11 mouse cellular contexts compared by ENCODE assay signal in the genomic region with DNA sequence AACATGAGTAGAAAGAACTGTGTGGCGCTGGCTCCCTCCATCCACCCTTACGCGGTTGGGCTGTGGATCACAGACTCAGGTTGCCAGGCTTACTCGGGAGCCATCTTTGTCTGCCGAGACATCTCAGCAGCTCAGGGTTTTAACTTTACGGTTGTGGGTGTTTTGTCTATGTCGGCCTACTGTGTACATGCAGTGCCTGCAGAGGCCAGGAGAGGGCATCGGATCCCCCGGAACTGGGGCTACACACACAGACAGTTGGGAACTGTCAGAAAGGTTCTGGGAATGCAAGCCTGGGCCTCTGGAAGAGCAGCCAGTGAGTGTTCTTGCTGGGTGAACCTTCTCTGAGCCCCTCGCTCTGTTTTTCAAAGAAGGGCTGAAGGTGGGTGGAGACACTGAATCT. TPM values are rescaled to one million over a fixed set of nuclear protein-coding genes. Genes with fewer than 3 reads are reported as not detected.
DNase-seq lines count a peak whose midpoint lies in the region; ATAC-seq and TF ChIP-seq lines count a peak whose summit lies in the region.
"Had no signal": no experiment of that assay in that cellular context is flagged by ENCODE, and none has a peak within 500 bp of the region (broad histone marks: within the 10 kb centered on the region; RNA-seq: fewer than 3 reads in every experiment).

No protein-coding gene starts in this region.

- no peak overlapping the region for H3K27ac ChIP-seq in liver, adult 2 months (replicated peaks; ENCODE audit: insufficient read depth, low read depth, low read length)
- no peak overlapping the region for H3K27ac ChIP-seq in liver, embryonic 12.5 days
- no peak overlapping the region for H3K27ac ChIP-seq in bone marrow, adult 2 months (ENCODE audit: control insufficient read depth, insufficient read depth, low read depth, low read length, poor library complexity)
- H3K27ac ChIP-seq: embryonic facial prominence, embryonic 13.5 days had no signal

- no peaks in the 10 kb centered on the region for H3K27me3 ChIP-seq in liver, adult 2 months (ENCODE audit: control insufficient read depth, insufficient read depth, low read length)
- no peaks in the 10 kb centered on the region for H3K27me3 ChIP-seq in liver, embryonic 12.5 days (replicated peaks)
- H3K27me3 ChIP-seq: embryonic facial prominence, embryonic 13.5 days had no signal

- H3K4me1 ChIP-seq in liver, adult 2 months (ENCODE audit: control insufficient read depth, insufficient read depth, low read length): no peaks in the 10 kb centered on the region
- peaks cover 22% of the 10 kb centered on the region for H3K4me1 ChIP-seq in liver, embryonic 12.5 days
- H3K4me1 ChIP-seq in bone marrow, adult 2 months (ENCODE audit: control insufficient read depth, insufficient read depth, low read length): no peaks in the 10 kb centered on the region; the same call in 1 of the 2 replicates
- H3K4me1 ChIP-seq: embryonic facial prominence, embryonic 13.5 days had no signal

- peak; percentile 50 for DNase-seq in adrenal gland, postnatal 14 days
- DNase-seq in adrenal gland, adult 18-20 months (ENCODE audit: low spot score in 2 of 2): no peak
- DNase-seq in liver, adult 2 months (ENCODE audit: extremely low read depth, low read depth, low spot score): no peak
- DNase-seq in layer of hippocampus, postnatal 25 days (ENCODE audit: extremely low spot score in 1 of 2, low spot score in 1 of 2): no peak

- no peak overlapping the region for H3K4me2 ChIP-seq in liver, embryonic 12.5 days
- H3K4me2 ChIP-seq: embryonic facial prominence, embryonic 13.5 days had no signal

- peaks cover 29% of the 10 kb centered on the region for H3K36me3 ChIP-seq in liver, adult 2 months (ENCODE audit: control insufficient read depth, insufficient read depth, low read length)
- H3K36me3 ChIP-seq in liver, embryonic 12.5 days: peaks cover 94% of the 10 kb centered on the region

- peak; percentile 69 for TF ChIP-seq CTCF in liver, adult 2 months (IDR thresholded peaks at IDR 0.05; ENCODE audit: low read depth, low read length)
- peak; percentile 67 for TF ChIP-seq CTCF in bone marrow, adult 2 months (IDR thresholded peaks at IDR 0.05; ENCODE audit: control insufficient read depth, insufficient read depth, low read length)

- H3K4me3 ChIP-seq in liver, adult 2 months (ENCODE audit: insufficient read depth, low read depth, low read length): no peak overlapping the region
- no peak overlapping the region for H3K4me3 ChIP-seq in liver, embryonic 12.5 days
- no peak overlapping the region for H3K4me3 ChIP-seq in bone marrow, adult 2 months (replicated peaks; ENCODE audit: control insufficient read depth, low read depth, low read length)
- H3K4me3 ChIP-seq: embryonic facial prominence, embryonic 13.5 days had no signal

- WGBS in liver, adult 2 months: 73% methylated on average over 10 of the region's 10 CpGs
- 67% methylated on average over 10 of the region's 10 CpGs for WGBS in liver, embryonic 12.5 days (ENCODE audit: insufficient replicate concordance)
- WGBS in bone marrow, adult 2 months: 78% methylated on average over 10 of the region's 10 CpGs

- no peak for TF ChIP-seq POLR2A in liver, adult 2 months (IDR thresholded peaks at IDR 0.05; ENCODE audit: extremely low read depth, insufficient read depth, low read length)
- TF ChIP-seq POLR2A in bone marrow, adult 2 months (IDR thresholded peaks at IDR 0.05; ENCODE audit: borderline replicate concordance, control insufficient read depth, low read depth, low read length): no peak

- no peak for ATAC-seq in liver, embryonic 12.5 days
- peak; percentile 47; the same call in 1 of the 2 replicates for ATAC-seq in neutrophil, adult 5-6 weeks (ENCODE audit: extremely low read depth, insufficient number of reproducible peaks, low FRiP score, poor library complexity, severe bottlenecking)
- no peak for ATAC-seq in activated CD4-positive, CD25-positive, alpha-beta regulatory T cell, adult 4 months

- H3K9me3 ChIP-seq in liver, embryonic 12.5 days (replicated peaks): no peaks in the 10 kb centered on the region
- H3K9me3 ChIP-seq: embryonic facial prominence, embryonic 13.5 days had no signal

- no peak overlapping the region for H3K9ac ChIP-seq in liver, adult 2 months (ENCODE audit: low read depth, low read length)
- no peak overlapping the region for H3K9ac ChIP-seq in liver, embryonic 12.5 days
- H3K9ac ChIP-seq: embryonic facial prominence, embryonic 13.5 days had no signal

- 0 out of 2 replicates have a peak, but pooled peaks cover 3% of the 10 kb centered on the region for H3K79me2 ChIP-seq in liver, adult 2 months (ENCODE audit: control insufficient read depth, insufficient read depth, low read length)

RNA-seq across cellular contexts. Expression of gene Prkag1, which starts 9.9 kb away (rescaled TPM):
- 59.1 and 62.5 TPM in 2 replicates for total RNA-seq in adrenal gland, postnatal 14 days (2021)
- total RNA-seq in adrenal gland, adult 18-20 months (2021): 10 to 100 TPM; 64.0 to 71.5 TPM
- total RNA-seq in liver, adult 2 months (2014; rRNA removed): 40.1 and 41.4 TPM in 2 replicates
- 35.6 and 37.7 TPM in 2 replicates for polyA plus RNA-seq in liver, adult 2 months (2012; rRNA removed)
- 114 TPM in 2 replicates for polyA plus RNA-seq in liver, embryonic 12.5 days (2016; fragmentation: Nextera tagmentation; extraction: Ambion mirVana)
- polyA plus RNA-seq in bone marrow, adult 2 months (2011; ENCODE audit: insufficient read depth, insufficient read length, low replicate concordance, missing spikeins): 64.8 and 107 TPM in 2 replicates
- 107 and 111 TPM in 2 replicates for total RNA-seq in neutrophil, adult 5-6 weeks (2017)
- 10 to 100 TPM; 51.2 to 51.3 TPM for total RNA-seq in layer of hippocampus, postnatal 25 days (2021)
- 100 to 1,000 TPM in 1 of 2 experiments, 10 to 100 TPM in 1; 98.2 to 133 TPM for polyA plus RNA-seq in activated CD4-positive, CD25-positive, alpha-beta regulatory T cell, adult 4 months (2017; shearing (Covaris generic))

RNA-seq across cellular contexts. Expression of gene Ddn, which starts 12.1 kb away (rescaled TPM):
- 0.11 TPM in 1 of 2 replicates, not detected in the other for total RNA-seq in adrenal gland, postnatal 14 days (2021)
- not detected for total RNA-seq in adrenal gland, adult 18-20 months (2021)
- 0.13 TPM in 1 of 2 replicates, not detected in the other for total RNA-seq in liver, adult 2 months (2014; rRNA removed)
- not detected in 2 replicates for polyA plus RNA-seq in liver, adult 2 months (2012; rRNA removed)
- not detected in 2 replicates for polyA plus RNA-seq in liver, embryonic 12.5 days (2016; fragmentation: Nextera tagmentation; extraction: Ambion mirVana)
- polyA plus RNA-seq in bone marrow, adult 2 months (2011; ENCODE audit: insufficient read depth, insufficient read length, low replicate concordance, missing spikeins): 0.25 TPM in 1 of 2 replicates, not detected in the other
- total RNA-seq in neutrophil, adult 5-6 weeks (2017): 0.12 and 0.25 TPM in 2 replicates
- total RNA-seq in layer of hippocampus, postnatal 25 days (2021): 1,000 to 10,000 TPM; 1,586 to 1,599 TPM
- polyA plus RNA-seq in activated CD4-positive, CD25-positive, alpha-beta regulatory T cell, adult 4 months (2017; shearing (Covaris generic)): not detected
- polyA plus RNA-seq: embryonic facial prominence, embryonic 13.5 days had no signal

RNA-seq across cellular contexts. Expression of gene Wnt1, which starts 31.7 kb away (rescaled TPM):
- not detected in 2 replicates for total RNA-seq in adrenal gland, postnatal 14 days (2021)
- total RNA-seq in adrenal gland, adult 18-20 months (2021): not detected
- not detected in 2 replicates for total RNA-seq in liver, adult 2 months (2014; rRNA removed)
- not detected in 2 replicates for polyA plus RNA-seq in liver, adult 2 months (2012; rRNA removed)
- polyA plus RNA-seq in liver, embryonic 12.5 days (2016; fragmentation: Nextera tagmentation; extraction: Ambion mirVana): not detected in 2 replicates
- not detected in 2 replicates for polyA plus RNA-seq in bone marrow, adult 2 months (2011; ENCODE audit: insufficient read depth, insufficient read length, low replicate concordance, missing spikeins)
- total RNA-seq in neutrophil, adult 5-6 weeks (2017): not detected in 2 replicates
- total RNA-seq in layer of hippocampus, postnatal 25 days (2021): not detected
- not detected for polyA plus RNA-seq in activated CD4-positive, CD25-positive, alpha-beta regulatory T cell, adult 4 months (2017; shearing (Covaris generic))
- total RNA-seq: hematopoietic stem cell, adult 5-6 weeks; left cerebral cortex, postnatal 14 days had no signal
- polyA plus RNA-seq: embryonic facial prominence, embryonic 13.5 days had no signal

RNA-seq across cellular contexts. Expression of gene Wnt10b, which starts 43.5 kb away (rescaled TPM):
- total RNA-seq in adrenal gland, postnatal 14 days (2021): 0.48 and 0.79 TPM in 2 replicates
- total RNA-seq in adrenal gland, adult 18-20 months (2021): 1 to 10 TPM in 1 of 2 experiments, under 1 TPM in 1; 0.36 to 3.1 TPM
- 0.47 TPM in 1 of 2 replicates, not detected in the other for total RNA-seq in liver, adult 2 months (2014; rRNA removed)
- polyA plus RNA-seq in liver, adult 2 months (2012; rRNA removed): not detected in 2 replicates
- polyA plus RNA-seq in liver, embryonic 12.5 days (2016; fragmentation: Nextera tagmentation; extraction: Ambion mirVana): not detected in 2 replicates
- 1.1 and 1.4 TPM in 2 replicates for polyA plus RNA-seq in bone marrow, adult 2 months (2011; ENCODE audit: insufficient read depth, insufficient read length, low replicate concordance, missing spikeins)
- total RNA-seq in neutrophil, adult 5-6 weeks (2017): 0.58 and 0.74 TPM in 2 replicates
- total RNA-seq in layer of hippocampus, postnatal 25 days (2021): under 1 TPM; 0.31 to 0.37 TPM
- polyA plus RNA-seq in activated CD4-positive, CD25-positive, alpha-beta regulatory T cell, adult 4 months (2017; shearing (Covaris generic)): under 1 TPM in 1 of 2 experiments, not detected in 1; 0.22 TPM

RNA-seq across cellular contexts. Expression of gene Kmt2d, which starts 49.6 kb away (rescaled TPM):
- 64.0 and 66.6 TPM in 2 replicates for total RNA-seq in adrenal gland, postnatal 14 days (2021)
- 10 to 100 TPM; 54.6 to 59.5 TPM for total RNA-seq in adrenal gland, adult 18-20 months (2021)
- 6.6 and 10.1 TPM in 2 replicates for total RNA-seq in liver, adult 2 months (2014; rRNA removed)
- 7.1 and 10.3 TPM in 2 replicates for polyA plus RNA-seq in liver, adult 2 months (2012; rRNA removed)
- 7.0 TPM in 2 replicates for polyA plus RNA-seq in liver, embryonic 12.5 days (2016; fragmentation: Nextera tagmentation; extraction: Ambion mirVana)
- polyA plus RNA-seq in bone marrow, adult 2 months (2011; ENCODE audit: insufficient read depth, insufficient read length, low replicate concordance, missing spikeins): 67.1 and 105 TPM in 2 replicates
- total RNA-seq in neutrophil, adult 5-6 weeks (2017): 95.0 and 109 TPM in 2 replicates
- total RNA-seq in layer of hippocampus, postnatal 25 days (2021): 100 to 1,000 TPM in 1 of 2 experiments, 10 to 100 TPM in 1; 65.4 to 102 TPM
- 10 to 100 TPM; 21.7 to 29.2 TPM for polyA plus RNA-seq in activated CD4-positive, CD25-positive, alpha-beta regulatory T cell, adult 4 months (2017; shearing (Covaris generic))

Comparison
In these comparisons a context has a peak if more than half of its experiments do, and no peak if none do; other contexts are left out.
1. RNA of gene Ddn, which starts 12.1 kb away (total RNA-seq): 1,586 to 1,599 TPM in layer of hippocampus, postnatal 25 days; not detected in adrenal gland, adult 18-20 months, 0.12 to 0.25 TPM in neutrophil, adult 5-6 weeks, 0.11 TPM in adrenal gland, postnatal 14 days and 0.13 TPM in liver, adult 2 months; every median in the first group is over 1,000 times any median in the second.